Mouse (Mus musculus): ENCODE data around the gene BC048679.
"Not testable (repeated sequence)": the region's sequence is repeated elsewhere in the genome, so short reads cannot be mapped to it uniquely, and the experiment has no call there.

BC048679 gene

DNA sequence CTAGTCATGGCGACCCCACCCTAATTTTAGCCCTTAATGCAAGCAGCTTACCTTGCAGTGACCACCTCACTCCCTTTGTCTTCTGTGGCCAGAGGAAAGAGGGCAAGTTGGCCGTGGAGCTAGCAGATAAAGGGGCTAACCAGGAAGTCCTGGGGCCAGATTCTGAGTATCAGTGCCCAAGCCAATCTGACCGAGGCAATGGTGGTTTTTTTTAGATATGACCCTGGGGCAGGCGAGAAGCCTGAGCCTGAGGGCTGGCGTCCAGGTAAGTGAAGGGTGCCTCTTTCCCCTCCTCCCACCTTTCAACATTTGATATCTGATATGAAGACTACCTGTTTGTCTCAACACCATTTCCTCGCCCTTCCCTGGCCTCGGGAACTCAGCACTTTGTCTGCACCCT lies at the start of gene BC048679:
TSS of gene BC048679 (minus strand) at position 101 of the 400 bp plus-strand sequence.
- no peak for DNase-seq

DNA sequence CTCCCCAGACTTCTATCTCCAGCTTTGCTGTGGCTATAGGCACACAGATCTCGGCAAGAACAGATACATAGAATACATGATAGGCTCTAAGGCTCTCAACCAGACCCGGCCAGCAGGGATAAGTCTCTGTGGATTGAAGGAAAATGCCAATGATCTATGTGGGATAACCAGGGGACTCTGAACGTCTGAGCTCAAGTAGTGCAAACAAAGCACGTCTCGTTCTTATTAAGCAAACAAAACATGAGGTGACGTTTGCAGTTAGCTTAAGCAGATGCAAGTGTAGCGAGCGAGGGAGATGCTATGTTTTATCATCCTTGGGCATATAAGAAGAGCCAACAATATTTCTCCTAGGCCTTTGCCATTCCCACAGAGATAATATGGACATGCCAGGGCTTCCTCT lies 44.9 kb upstream of the BC048679 start:
- DNase-seq: no peak

DNA sequence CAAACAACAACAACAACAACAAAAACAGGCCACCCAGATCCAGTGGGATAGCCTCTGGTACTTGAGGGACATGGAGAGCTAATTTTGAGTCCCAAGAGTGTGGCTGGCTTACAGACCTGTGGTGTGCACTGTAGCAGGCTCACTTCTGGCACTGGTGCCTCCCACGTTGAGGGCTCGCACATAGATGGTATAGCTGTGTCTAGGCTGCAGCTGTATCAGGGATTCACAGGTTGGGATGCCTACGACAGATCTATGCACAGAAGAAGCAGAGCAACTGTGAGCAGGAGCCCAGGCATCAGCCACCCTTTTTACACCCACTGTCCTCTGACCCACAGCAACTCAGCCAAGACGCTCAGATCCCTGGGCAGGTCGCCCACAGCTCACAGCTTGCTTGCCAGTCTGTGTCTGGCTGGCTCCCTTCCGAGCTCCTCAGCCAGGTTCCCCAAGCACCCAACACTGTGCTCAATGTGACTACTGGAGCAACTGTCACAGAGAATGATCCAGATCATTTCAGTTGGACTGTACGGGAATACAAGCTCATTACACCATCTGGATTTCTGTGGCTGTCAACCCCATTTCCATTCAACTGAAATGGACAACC lies 43.9 kb upstream of the BC048679 start:
- DNase-seq: no peak

DNA sequence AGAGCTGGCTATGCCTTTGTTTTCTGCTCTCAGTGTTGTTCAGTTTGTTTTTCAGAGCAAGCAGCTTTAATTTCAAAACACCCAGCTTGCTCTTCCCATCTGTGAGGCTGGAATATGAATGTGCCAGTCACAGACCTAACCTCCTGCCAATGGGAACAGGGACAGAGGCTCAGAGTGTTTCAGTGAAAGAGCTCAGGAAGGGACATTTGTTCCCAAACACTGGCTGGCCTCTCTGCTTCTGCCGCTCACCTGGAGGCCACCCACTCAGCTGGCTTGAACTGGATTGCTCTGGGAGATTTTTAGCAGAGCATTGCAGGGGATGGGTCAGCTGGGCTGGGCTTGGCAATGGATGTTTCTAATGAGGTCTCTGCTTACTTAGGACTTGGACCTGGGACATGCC lies 42.9 kb upstream of the BC048679 start:
- DNase-seq: no peak

GRCm38 (mm10) chr7:81539565-81539964 lies 41.5 kb upstream of the BC048679 start:
- no peak for DNase-seq

DNA sequence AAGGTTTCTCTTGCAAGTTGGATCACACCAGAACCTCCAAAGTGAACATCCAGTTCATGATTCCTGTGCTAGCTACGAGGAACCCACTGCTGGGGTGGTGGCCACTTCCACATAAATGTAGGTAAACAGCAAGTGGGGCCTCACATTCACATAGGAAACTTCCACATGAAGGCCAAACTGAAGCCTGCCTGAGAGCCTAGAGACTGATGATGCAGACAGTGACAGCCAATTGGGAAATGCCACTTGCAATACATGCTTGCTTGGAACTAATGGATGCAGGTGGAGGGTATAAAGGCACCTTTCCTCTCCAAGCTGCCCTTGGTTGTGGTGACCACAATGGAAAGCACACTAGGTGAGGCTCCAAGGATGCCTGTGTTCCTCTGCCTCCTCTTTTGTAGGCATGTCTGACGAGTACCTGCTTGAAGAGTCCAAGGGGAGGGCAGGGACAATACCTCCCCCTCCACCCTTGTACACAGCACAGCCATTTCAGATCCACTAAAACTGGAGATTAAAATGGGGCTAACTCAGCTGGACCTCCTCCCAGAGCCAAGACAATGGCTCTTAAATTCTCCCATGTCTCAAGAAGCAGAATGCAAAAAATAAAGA lies 40.1 kb upstream of the BC048679 start:
- peak; percentile 21 for DNase-seq

DNA sequence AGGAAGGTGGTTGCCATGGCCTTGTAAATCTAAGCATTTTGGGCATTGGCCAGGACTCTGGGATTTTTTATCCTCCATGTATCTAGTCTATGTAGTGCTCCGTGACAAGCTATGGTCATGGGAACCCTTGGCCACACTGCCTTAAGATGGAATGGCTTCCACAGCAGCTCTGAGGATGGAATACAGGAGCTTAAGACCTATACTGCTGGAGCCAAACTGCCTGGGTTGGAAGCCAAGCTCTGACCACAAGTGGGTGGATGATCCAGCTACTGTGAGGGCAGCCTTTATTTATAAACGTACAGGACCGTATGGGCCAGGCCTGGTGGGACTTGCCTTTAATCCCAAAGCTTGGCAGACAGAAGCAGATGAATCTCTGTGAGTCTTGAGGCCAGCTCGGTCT lies 38.4 kb upstream of the BC048679 start:
- DNase-seq: no peak

DNA sequence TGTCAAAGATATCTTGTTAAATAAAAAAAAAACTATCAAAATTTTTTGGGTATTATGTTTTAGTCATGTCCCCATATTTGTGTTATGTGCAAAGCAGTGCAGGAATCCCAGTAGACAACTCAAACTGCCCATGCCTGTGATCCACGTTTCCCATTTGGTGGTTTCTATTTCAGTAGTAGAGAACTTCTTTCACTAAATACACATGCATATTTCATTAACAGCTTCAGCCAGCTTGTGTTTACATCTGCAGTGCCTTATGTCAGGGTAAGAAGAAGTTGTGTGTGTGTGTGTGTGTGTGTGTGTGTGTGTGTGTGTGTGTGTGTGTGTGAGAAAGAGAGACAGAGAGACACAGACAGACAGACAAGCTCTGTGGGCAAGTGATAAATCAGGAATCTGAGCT lies 33.4 kb upstream of the BC048679 start:
- no peak for DNase-seq

DNA sequence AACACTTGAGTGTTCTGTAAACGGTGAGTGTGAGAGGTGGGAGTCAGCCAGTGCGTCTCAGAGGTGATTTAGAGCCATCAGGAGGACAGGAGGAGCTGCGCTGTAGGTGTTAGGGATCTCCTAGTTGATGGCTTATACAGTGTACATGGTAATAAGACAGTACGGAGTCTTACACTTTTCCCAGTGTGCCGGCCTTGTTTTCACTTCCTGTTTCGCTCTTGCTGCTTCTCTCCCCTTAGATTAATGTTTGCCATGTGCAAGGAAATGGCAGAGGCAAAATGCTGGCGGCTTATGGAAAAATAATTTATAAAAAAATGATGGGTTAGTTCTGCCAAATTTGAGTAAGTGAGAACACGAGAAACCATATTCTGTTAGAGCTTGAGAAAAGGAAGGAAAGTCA lies 30.8 kb upstream of the BC048679 start:
- no peak for DNase-seq

DNA sequence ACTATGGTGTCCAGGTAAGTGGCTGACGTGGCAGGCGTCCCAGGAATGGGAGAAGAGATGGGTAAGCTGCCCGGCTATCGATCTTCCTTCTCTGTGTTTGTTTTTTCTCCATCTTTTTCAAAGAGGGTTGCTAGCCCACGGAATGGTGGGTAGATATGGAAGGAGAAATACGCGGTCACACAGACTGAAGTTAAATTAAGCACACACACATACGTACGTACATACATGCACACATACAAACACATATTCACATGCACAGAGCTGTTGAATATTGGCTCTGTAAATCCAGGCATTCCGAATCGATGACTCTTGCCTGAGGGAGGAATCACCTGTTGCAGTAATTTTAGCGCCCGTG lies 25.6 kb upstream of the BC048679 start:
- DNase-seq: no peak

- DNase-seq: peak; percentile 91
Observed at GRCm38 (mm10) chr7:81523008-81523662, 25.1 kb upstream of the BC048679 start.

GRCm38 (mm10) chr7:81516154-81517030 lies 18.3 kb upstream of the BC048679 start:
- DNase-seq: peak; percentile 28

- peak; percentile 57 for DNase-seq
Observed at GRCm38 (mm10) chr7:81514906-81515590, 17.0 kb upstream of the BC048679 start.

DNA sequence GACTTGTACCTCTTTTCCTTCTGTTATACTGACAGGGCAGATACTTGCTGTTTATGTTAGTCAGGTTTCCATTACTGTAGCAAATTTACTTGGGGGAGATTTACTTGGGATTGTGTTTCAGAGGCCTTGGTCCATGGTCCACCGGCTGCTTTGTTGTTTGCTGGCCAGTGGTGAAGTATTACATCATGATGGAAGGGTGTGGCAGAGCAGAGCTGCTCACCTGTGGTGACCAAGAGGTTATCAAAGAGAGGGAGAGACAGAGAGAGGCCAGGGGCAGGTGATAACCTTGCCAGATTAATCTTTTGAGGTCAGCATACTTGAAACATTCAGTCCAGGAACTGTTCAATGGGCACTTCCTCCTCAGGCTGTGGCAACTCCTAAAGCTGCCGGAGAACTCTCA lies 3.0 kb upstream of the BC048679 start:
- no peak for DNase-seq

GRCm38 (mm10) chr7:81497171-81497570 lies 910 bp downstream of the BC048679 start:
- no peak for DNase-seq

DNA sequence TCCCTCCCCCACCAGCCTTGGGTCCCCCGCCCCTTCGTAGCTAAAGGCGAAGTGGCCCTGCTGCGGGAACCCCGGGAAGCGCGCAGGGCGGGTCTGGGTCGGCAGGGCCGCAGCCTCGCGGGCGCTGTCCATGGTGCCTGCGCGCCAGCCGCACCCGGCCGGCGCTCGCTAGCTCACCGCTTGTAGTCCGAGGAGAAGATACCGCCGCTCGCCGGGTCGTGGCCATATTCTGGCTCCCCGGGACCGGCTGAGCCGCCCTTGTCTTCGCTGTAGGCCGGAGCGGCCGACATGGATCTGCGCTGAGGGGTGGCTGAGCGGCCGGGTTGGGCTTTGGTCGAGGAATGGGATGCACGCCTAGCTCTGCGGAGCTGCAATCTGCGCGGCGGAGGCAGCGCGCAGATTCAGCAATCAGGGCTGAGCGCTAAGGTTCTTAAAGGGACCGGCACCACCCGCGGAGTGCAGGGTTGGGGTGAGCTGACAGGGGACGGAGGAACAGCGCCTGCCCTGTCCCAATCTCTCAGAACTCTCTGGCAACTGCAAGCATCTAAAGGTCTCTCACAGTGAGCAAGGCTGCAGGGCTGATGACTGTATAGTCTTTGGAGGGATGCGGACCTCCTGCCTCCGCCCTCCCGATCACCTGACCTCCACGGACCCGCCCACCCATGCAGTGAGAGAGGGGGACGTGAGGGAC lies 4.6 kb downstream of the BC048679 start, which contains the start of gene Ap3b2:
TSS of gene Ap3b2 (minus strand) at position 595 of the 691 bp plus-strand sequence.
- DNase-seq: peak; percentile 75

DNA sequence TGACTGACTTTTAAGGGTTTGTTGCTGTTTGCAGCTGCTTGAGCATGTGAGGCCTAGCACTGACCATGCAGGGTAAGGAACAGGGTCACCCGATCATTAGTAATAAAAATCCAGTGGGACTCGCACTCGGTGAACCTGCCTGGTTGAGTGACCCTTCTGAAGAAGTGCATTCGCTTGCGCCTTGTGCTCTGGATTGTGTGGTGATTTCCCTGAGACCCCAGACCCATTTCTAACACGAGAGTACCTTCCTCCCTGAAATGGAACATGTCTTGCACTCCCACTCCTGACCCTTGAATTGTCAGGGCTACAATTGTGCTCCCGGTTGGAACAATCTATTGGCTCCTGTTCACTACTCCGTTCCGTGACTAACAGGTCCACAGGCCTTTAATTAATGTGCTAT lies 5.5 kb downstream of the BC048679 start:
- no peak for DNase-seq

DNA sequence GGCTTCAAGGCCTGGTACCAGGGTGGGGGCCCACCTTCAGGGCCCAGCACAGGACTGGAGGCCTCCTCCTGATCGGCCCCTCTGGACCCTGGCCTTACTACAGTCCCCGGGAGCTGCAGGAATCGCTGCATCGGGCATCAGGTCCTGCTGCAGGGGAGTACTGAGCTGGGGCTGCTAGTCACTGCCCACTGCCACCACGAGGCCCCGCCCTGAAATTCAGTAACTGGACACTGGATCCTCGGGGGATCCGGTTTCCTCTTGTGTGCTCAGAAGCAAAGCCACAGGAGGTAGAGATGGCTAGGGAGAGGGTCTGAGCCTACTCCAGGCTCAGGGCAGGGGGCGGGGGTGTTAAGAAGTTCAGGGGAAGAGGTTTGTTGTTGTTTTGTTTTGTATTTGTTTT lies 8.4 kb downstream of the BC048679 start:
- DNase-seq: no peak

DNA sequence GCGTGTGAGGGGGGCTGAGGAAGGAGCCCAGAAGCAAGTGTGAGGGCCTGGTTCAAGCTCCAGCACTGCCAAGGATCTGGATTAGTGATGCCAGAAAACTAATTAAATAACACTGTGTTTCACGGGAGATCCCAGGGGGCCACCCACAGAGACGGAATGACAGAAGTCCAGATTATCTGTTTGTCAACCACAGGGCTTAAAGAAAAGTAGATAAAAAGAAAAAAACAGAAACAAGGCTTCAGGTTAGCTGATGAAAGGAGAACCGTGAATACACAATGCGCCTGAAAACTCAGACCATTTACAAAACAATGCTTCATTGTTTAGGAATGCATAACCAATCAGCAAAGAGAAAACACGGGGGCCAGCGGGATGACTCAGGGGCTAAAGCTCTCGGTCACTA lies 17.3 kb downstream of the BC048679 start:
- DNase-seq: no peak

GRCm38 (mm10) chr7:81479531-81480090 lies 18.5 kb downstream of the BC048679 start:
- no peak for DNase-seq

GRCm38 (mm10) chr7:81478261-81478660 lies 19.8 kb downstream of the BC048679 start:
- DNase-seq: not testable (repeated sequence)

- peak; percentile 34 for DNase-seq
Observed at GRCm38 (mm10) chr7:81476833-81477232, 21.2 kb downstream of the BC048679 start.

All from thymus, postnatal 4 days (tissue).